Mouse (Mus musculus) B cell, adult (primary cell): Measurements from ENCODE around the gene Hba-x. TPM values are rescaled to one million over a fixed set of nuclear protein-coding genes. Genes with fewer than 3 reads are reported as not detected.

ENCODE experiments used
- total RNA-seq: library from RNA; stranded (reverse); gene quantifications from 4 replicates; pipeline ENCODE4 v1.2.4, GENCODE M21; 2023; ENCODE audit not compliant: inconsistent age

Hba-x gene
- not detected in 4 replicates for total RNA-seq

GRCm38 (mm10) chr11:32276347-32276746 is at the start of gene Hba-x:
TSS of gene Hba-x (plus strand) at chr11:32276400.

GRCm38 (mm10) chr11:32267188-32267884 is 8.9 kb upstream of the Hba-x start, which contains the start of gene Nprl3:
TSS of gene Nprl3 (minus strand) at chr11:32267707.

GRCm38 (mm10) chr11:32283091-32283777 is 7.0 kb downstream of the Hba-x start, which contains the start of gene Hba-a1:
TSS of gene Hba-a1 (plus strand) at chr11:32283511.

GRCm38 (mm10) chr11:32286695-32287492 is 10.7 kb downstream of the Hba-x start, which contains the start of gene Hbq1b:
TSS of gene Hbq1b (plus strand) at chr11:32286965.

GRCm38 (mm10) chr11:32296203-32296602 is 20.0 kb downstream of the Hba-x start, which contains the start of gene Hba-a2:
TSS of gene Hba-a2 (plus strand) at chr11:32296489.

GRCm38 (mm10) chr11:32299865-32300264 is 23.7 kb downstream of the Hba-x start, which contains the start of gene Hbq1a:
TSS of gene Hbq1a (plus strand) at chr11:32300069.

Other genes with a start within 250 kb of the Hba-x start
- 27.7 to 39.1 TPM (median 30.8 TPM) in 4 replicates for gene Il9r, start 76.1 kb upstream of the Hba-x start, total RNA-seq
- 21.3 to 25.7 TPM (median 23.2 TPM) in 4 replicates for gene Snrnp25, start 71.0 kb upstream of the Hba-x start, total RNA-seq
- 7.3 to 11.0 TPM (median 8.1 TPM) in 4 replicates for gene Rhbdf1, start 54.1 kb upstream of the Hba-x start, total RNA-seq
- gene Mpg, start 49.9 kb upstream of the Hba-x start, total RNA-seq = 21.8 to 27.2 TPM (median 23.3 TPM) in 4 replicates
- gene Nprl3, start 8.7 kb upstream of the Hba-x start, total RNA-seq = 57.0 to 64.7 TPM (median 60.1 TPM) in 4 replicates
- 12.5 to 42.5 TPM (median 25.1 TPM) in 4 replicates for gene Hba-a1, start 7.1 kb downstream of the Hba-x start, total RNA-seq
- gene Hbq1b, start 10.6 kb downstream of the Hba-x start, total RNA-seq = not detected in 4 replicates
- 5.9 to 19.6 TPM (median 13.7 TPM) in 4 replicates for gene Hba-a2, start 20.1 kb downstream of the Hba-x start, total RNA-seq
- gene Hbq1a, start 23.7 kb downstream of the Hba-x start, total RNA-seq = not detected in 4 replicates
- gene Sh3pxd2b, start 71.4 kb downstream of the Hba-x start, total RNA-seq = 0.10 to 0.12 TPM in 2 of 4 replicates, not detected in the others
- 3.3 to 6.3 TPM (median 5.3 TPM) in 4 replicates for gene Ubtd2, start 179.0 kb downstream of the Hba-x start, total RNA-seq